Comparison of ENCODE assay signal across 8 mouse cellular contexts in genomic region chr8:34326614-34326965, GRCm38 (mm10).
A peak's percentile ranks its signal among the peaks of the same experiment; 100 is the strongest.
DNase-seq lines count a peak whose midpoint lies in the region; ATAC-seq and TF ChIP-seq lines count a peak whose summit lies in the region.

No protein-coding gene starts in this region.

- no peak overlapping the region for H3K9ac ChIP-seq in lung, embryonic 14.5 days
- peak overlapping the region; percentile 60 for H3K9ac ChIP-seq in forebrain, embryonic 14.5 days (ENCODE audit: low read length)
- H3K9ac ChIP-seq in intestine, postnatal 0 days (ENCODE audit: low read depth, low read length): no peak overlapping the region
- peak overlapping the region; percentile 42; the same call in 1 of the 2 replicates for H3K9ac ChIP-seq in neural tube, embryonic 15.5 days (replicated peaks)

- H3K4me3 ChIP-seq in lung, embryonic 14.5 days (ENCODE audit: low read depth, low read length): peak overlapping the region; percentile 26
- H3K4me3 ChIP-seq in forebrain, embryonic 14.5 days (ENCODE audit: low read depth, low read length): peak overlapping the region; percentile 27
- no peak overlapping the region for H3K4me3 ChIP-seq in intestine, postnatal 0 days (ENCODE audit: low read depth, low read length)
- peak overlapping the region; percentile 33 for H3K4me3 ChIP-seq in neural tube, embryonic 15.5 days (replicated peaks)

- 0 out of 2 replicates have a peak, but pooled peaks cover 6% of the 10 kb centered on the region for H3K27me3 ChIP-seq in lung, embryonic 14.5 days (ENCODE audit: insufficient read depth, low read length)
- H3K27me3 ChIP-seq in forebrain, embryonic 14.5 days (replicated peaks; ENCODE audit: control insufficient read depth, insufficient read depth, low read length): no peaks in the 10 kb centered on the region
- H3K27me3 ChIP-seq in intestine, postnatal 0 days (replicated peaks; ENCODE audit: control insufficient read depth, insufficient read depth, low read length): no peaks in the 10 kb centered on the region; the same call in 1 of the 2 replicates
- no peaks in the 10 kb centered on the region for H3K27me3 ChIP-seq in neural tube, embryonic 15.5 days (replicated peaks)

- no peak for TF ChIP-seq CTCF in lung, embryonic 14.5 days (IDR thresholded peaks at IDR 0.05; ENCODE audit: low read depth)
- TF ChIP-seq CTCF in intestine, postnatal 0 days (IDR thresholded peaks at IDR 0.05; ENCODE audit: low read depth): no peak

- H3K4me1 ChIP-seq in lung, embryonic 14.5 days (ENCODE audit: insufficient read depth): peaks cover 4% of the 10 kb centered on the region; the same call in 1 of the 2 replicates
- peaks cover 38% of the 10 kb centered on the region for H3K4me1 ChIP-seq in forebrain, embryonic 14.5 days (ENCODE audit: control insufficient read depth, insufficient read depth, low read length)
- H3K4me1 ChIP-seq in intestine, postnatal 0 days (replicated peaks; ENCODE audit: control insufficient read depth, insufficient read depth, low read length): no peaks in the 10 kb centered on the region
- peaks cover 37% of the 10 kb centered on the region for H3K4me1 ChIP-seq in neural tube, embryonic 15.5 days

- 7% methylated on average over 15 of the region's 15 CpGs for WGBS in lung, embryonic 14.5 days
- WGBS in forebrain, embryonic 14.5 days: 3% methylated on average over 15 of the region's 15 CpGs
- WGBS in intestine, postnatal 0 days: 29% methylated on average over 15 of the region's 15 CpGs
- whole genome bisulfite sequencing in neural tube, embryonic 15.5 days: 5% methylated on average over 15 of the region's 15 CpGs

- ATAC-seq in lung, embryonic 14.5 days (ENCODE audit: insufficient read depth): no peak
- no peak for ATAC-seq in forebrain, embryonic 14.5 days
- no peak for ATAC-seq in intestine, postnatal 0 days
- ATAC-seq in neural tube, embryonic 15.5 days (ENCODE audit: low FRiP score): peak; percentile 4; the same call in 1 of the 2 replicates

- no peaks in the 10 kb centered on the region for H3K9me3 ChIP-seq in lung, embryonic 14.5 days (ENCODE audit: low read depth, low read length)
- no peaks in the 10 kb centered on the region for H3K9me3 ChIP-seq in forebrain, embryonic 14.5 days (replicated peaks; ENCODE audit: control insufficient read depth, low read length)
- H3K9me3 ChIP-seq in intestine, postnatal 0 days (ENCODE audit: control insufficient read depth): no peaks in the 10 kb centered on the region
- no peaks in the 10 kb centered on the region for H3K9me3 ChIP-seq in neural tube, embryonic 15.5 days (replicated peaks)

- H3K27ac ChIP-seq in lung, embryonic 14.5 days (ENCODE audit: low read depth): no peak overlapping the region
- peak overlapping the region; percentile 95 for H3K27ac ChIP-seq in forebrain, embryonic 14.5 days (ENCODE audit: low read depth, low read length)
- no peak overlapping the region for H3K27ac ChIP-seq in intestine, postnatal 0 days (ENCODE audit: low read depth, low read length)
- H3K27ac ChIP-seq in neural tube, embryonic 15.5 days (replicated peaks): peak overlapping the region; percentile 84

- H3K4me2 ChIP-seq in lung, embryonic 14.5 days: peak overlapping the region; percentile 66
- peak overlapping the region; percentile 61 for H3K4me2 ChIP-seq in forebrain, embryonic 14.5 days (ENCODE audit: low read length)
- H3K4me2 ChIP-seq in intestine, postnatal 0 days (replicated peaks; ENCODE audit: low read depth): peak overlapping the region; percentile 25; the same call in 1 of the 2 replicates
- peak overlapping the region; percentile 63 for H3K4me2 ChIP-seq in neural tube, embryonic 15.5 days

- no peak for DNase-seq in lung, embryonic 14.5 days
- DNase-seq in lung, postnatal 10 days: no peak
- DNase-seq in forebrain, embryonic 14.5 days (ENCODE audit: low spot score): no peak
- no peak for DNase-seq in left cerebral cortex, adult 18-20 months (ENCODE audit: low spot score in 2 of 2)
- no peak for DNase-seq in adipocyte (ENCODE audit: low spot score)
- DNase-seq in embryo, embryonic 9.5 days (ENCODE audit: extremely low spot score): no peak

- H3K36me3 ChIP-seq in lung, embryonic 14.5 days (ENCODE audit: insufficient read depth): no peaks in the 10 kb centered on the region
- H3K36me3 ChIP-seq in forebrain, embryonic 14.5 days (ENCODE audit: control insufficient read depth, insufficient read depth, low read length): no peaks in the 10 kb centered on the region
- H3K36me3 ChIP-seq in intestine, postnatal 0 days (ENCODE audit: control insufficient read depth, insufficient read depth): no peaks in the 10 kb centered on the region
- H3K36me3 ChIP-seq in neural tube, embryonic 15.5 days: no peaks in the 10 kb centered on the region

Comparison
In these comparisons a context has a peak if more than half of its experiments do, and no peak if none do; other contexts are left out.
1. H3K27ac ChIP-seq: peak in forebrain, embryonic 14.5 days (single experiment) and neural tube, embryonic 15.5 days (single experiment); none in lung, embryonic 14.5 days (single experiment) and intestine, postnatal 0 days (single experiment).
2. H3K9ac ChIP-seq: peak in forebrain, embryonic 14.5 days (single experiment) and neural tube, embryonic 15.5 days (single experiment); none in lung, embryonic 14.5 days (single experiment) and intestine, postnatal 0 days (single experiment).
3. Peak in every context shown above with its lines, with median percentiles within 50 percentile points of each other: H3K4me2 ChIP-seq.